Mouse (Mus musculus): ENCODE results near the gene Tnfrsf26.
"Not testable (repeated sequence)": the region's sequence is repeated elsewhere in the genome, so short reads cannot be mapped to it uniquely, and the experiment has no call there.

Tnfrsf26 gene

GRCm38 (mm10) chr7:143628540-143628939, at the start of gene Tnfrsf26:
TSS of gene Tnfrsf26 (minus strand) at chr7:143628722.
- DNase-seq (ENCODE audit: low read depth), result peak; percentile 86

- peak; percentile 45 for DNase-seq (ENCODE audit: low read depth)
Observed at GRCm38 (mm10) chr7:143666427-143667311, 38.1 kb upstream of the Tnfrsf26 start.

GRCm38 (mm10) chr7:143663470-143663869, 34.9 kb upstream of the Tnfrsf26 start:
- no peak for DNase-seq (ENCODE audit: low read depth)

- DNase-seq (ENCODE audit: low read depth), result no peak
Observed at GRCm38 (mm10) chr7:143660797-143661196, 32.3 kb upstream of the Tnfrsf26 start.

GRCm38 (mm10) chr7:143649769-143650346, 21.3 kb upstream of the Tnfrsf26 start:
- DNase-seq (ENCODE audit: low read depth), result not testable (repeated sequence)

GRCm38 (mm10) chr7:143649034-143649768, 20.7 kb upstream of the Tnfrsf26 start, which contains the start of gene Tnfrsf22:
TSS of gene Tnfrsf22 (minus strand) at chr7:143649661.
- peak; percentile 92 for DNase-seq (ENCODE audit: low read depth)

GRCm38 (mm10) chr7:143643949-143644348, 15.4 kb upstream of the Tnfrsf26 start:
- DNase-seq (ENCODE audit: low read depth), result peak; percentile 40

- DNase-seq (ENCODE audit: low read depth), result peak; percentile 55
Observed at GRCm38 (mm10) chr7:143636674-143637073, 8.2 kb upstream of the Tnfrsf26 start.

- DNase-seq (ENCODE audit: low read depth), result peak; percentile 27
Observed at GRCm38 (mm10) chr7:143631503-143631902, 3.0 kb upstream of the Tnfrsf26 start.

- DNase-seq (ENCODE audit: low read depth), result peak; percentile 80
Observed at GRCm38 (mm10) chr7:143629501-143629900, 979 bp upstream of the Tnfrsf26 start.

GRCm38 (mm10) chr7:143627555-143628286, 801 bp downstream of the Tnfrsf26 start:
- DNase-seq (ENCODE audit: low read depth), result peak; percentile 79

GRCm38 (mm10) chr7:143626178-143626577, 2.3 kb downstream of the Tnfrsf26 start:
- peak; percentile 70 for DNase-seq (ENCODE audit: low read depth)

GRCm38 (mm10) chr7:143625151-143625550, 3.4 kb downstream of the Tnfrsf26 start:
- peak; percentile 76 for DNase-seq (ENCODE audit: low read depth)

- peak; percentile 55 for DNase-seq (ENCODE audit: low read depth)
Observed at GRCm38 (mm10) chr7:143624561-143624960, 4.0 kb downstream of the Tnfrsf26 start.

GRCm38 (mm10) chr7:143620951-143621350, 7.6 kb downstream of the Tnfrsf26 start:
- no peak for DNase-seq (ENCODE audit: low read depth)

GRCm38 (mm10) chr7:143614404-143615135, 14.0 kb downstream of the Tnfrsf26 start:
- DNase-seq (ENCODE audit: low read depth), result no peak

GRCm38 (mm10) chr7:143612215-143612614, 16.3 kb downstream of the Tnfrsf26 start:
- peak; percentile 67 for DNase-seq (ENCODE audit: low read depth)

GRCm38 (mm10) chr7:143605321-143605720, 23.2 kb downstream of the Tnfrsf26 start:
- DNase-seq (ENCODE audit: low read depth), result no peak

- DNase-seq (ENCODE audit: low read depth), result no peak
Observed at GRCm38 (mm10) chr7:143604889-143605288, 23.6 kb downstream of the Tnfrsf26 start.

GRCm38 (mm10) chr7:143601705-143602104, 26.8 kb downstream of the Tnfrsf26 start:
- peak; percentile 43 for DNase-seq (ENCODE audit: low read depth)

- no peak for DNase-seq (ENCODE audit: low read depth)
Observed at GRCm38 (mm10) chr7:143600231-143600740, 28.2 kb downstream of the Tnfrsf26 start.

All from induced T-regulatory cell, adult 2 months (primary cell).